Mouse (Mus musculus): ENCODE measurements around the gene Atp8b3.

The Atp8b3 gene

DNA sequence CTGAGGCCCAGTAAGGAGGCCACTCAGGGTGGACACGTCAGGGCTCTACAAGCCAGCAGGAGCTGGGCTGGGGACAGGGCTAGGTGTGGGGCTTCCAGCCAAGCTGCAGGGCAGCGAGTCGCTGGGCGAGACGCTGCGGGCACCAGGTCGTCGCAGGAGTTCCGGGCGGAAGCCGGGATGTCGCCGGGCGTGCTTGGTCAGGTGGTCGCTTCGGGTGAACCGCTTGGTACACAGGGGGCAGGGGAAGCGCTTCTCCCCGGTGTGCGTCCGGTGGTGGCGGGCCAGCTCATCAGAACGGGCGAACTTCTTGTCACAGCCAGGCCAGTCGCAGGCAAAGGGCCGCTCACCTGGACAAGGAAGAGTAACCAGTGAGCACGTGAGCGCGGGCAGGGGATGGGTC, 30.0 kb upstream of the Atp8b3 start:
- no peak for DNase-seq (ENCODE audit: low spot score in 2 of 2)

GRCm38 (mm10) chr10:80566375-80567092, 27.6 kb upstream of the Atp8b3 start:
- peak; percentile 76 to 84 for DNase-seq (ENCODE audit: low spot score in 2 of 2)

- DNase-seq (ENCODE audit: low spot score in 2 of 2): peak; percentile 89 to 93
Measured at GRCm38 (mm10) chr10:80561116-80561944, 22.4 kb upstream of the Atp8b3 start, which contains the start of gene Rexo1. Rexo1 (minus strand) TSS chr10:80561560.

DNA sequence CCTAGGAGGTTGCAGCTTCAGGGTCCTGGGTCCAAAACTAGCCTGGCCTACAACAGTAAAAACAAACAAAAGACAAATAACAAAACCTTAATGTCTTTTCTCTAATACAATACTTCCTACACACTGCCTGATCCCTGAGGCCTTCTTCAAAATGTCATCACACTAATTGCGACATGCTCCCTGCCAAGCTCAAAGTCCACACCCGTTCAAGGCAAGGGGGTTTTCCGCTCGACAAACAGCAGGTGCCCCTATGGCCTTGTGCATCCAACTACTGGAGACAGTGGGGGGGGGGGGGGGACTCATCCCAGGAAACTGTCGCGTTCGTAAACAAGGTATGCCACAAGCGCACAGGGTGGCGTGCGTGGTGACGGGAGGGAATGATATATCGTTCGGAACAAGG, 21.7 kb upstream of the Atp8b3 start:
- DNase-seq (ENCODE audit: low spot score in 2 of 2): no peak

GRCm38 (mm10) chr10:80559431-80559830, 20.5 kb upstream of the Atp8b3 start:
- no peak for DNase-seq (ENCODE audit: low spot score in 2 of 2)

GRCm38 (mm10) chr10:80557346-80557965, 18.5 kb upstream of the Atp8b3 start:
- peak; percentile 52 to 71 for DNase-seq (ENCODE audit: low spot score in 2 of 2)

GRCm38 (mm10) chr10:80553997-80554396, 15.1 kb upstream of the Atp8b3 start:
- no peak for DNase-seq (ENCODE audit: low spot score in 2 of 2)

- no peak for DNase-seq (ENCODE audit: low spot score in 2 of 2)
Measured at GRCm38 (mm10) chr10:80553575-80553974, 14.7 kb upstream of the Atp8b3 start.

DNA sequence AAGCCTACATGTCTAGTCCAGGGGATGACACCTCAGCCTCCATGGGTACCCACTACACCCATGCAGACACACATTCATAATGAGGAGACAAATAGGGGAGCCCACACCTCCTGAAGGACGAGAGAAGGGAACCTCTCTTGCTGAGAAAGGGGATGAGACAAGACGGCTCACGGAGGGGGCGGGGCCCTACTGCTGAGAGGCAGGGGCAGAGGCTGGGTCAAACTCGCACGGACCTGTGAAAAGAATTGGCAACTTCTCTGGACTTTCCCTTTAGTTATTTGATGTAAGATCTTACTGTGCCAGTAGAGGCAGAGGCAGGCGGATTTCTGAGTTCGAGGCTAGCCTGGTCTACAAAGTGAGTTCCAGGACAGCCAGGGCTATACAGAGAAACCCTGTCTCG, 13.4 kb upstream of the Atp8b3 start:
- no peak for DNase-seq (ENCODE audit: low spot score in 2 of 2)

DNA sequence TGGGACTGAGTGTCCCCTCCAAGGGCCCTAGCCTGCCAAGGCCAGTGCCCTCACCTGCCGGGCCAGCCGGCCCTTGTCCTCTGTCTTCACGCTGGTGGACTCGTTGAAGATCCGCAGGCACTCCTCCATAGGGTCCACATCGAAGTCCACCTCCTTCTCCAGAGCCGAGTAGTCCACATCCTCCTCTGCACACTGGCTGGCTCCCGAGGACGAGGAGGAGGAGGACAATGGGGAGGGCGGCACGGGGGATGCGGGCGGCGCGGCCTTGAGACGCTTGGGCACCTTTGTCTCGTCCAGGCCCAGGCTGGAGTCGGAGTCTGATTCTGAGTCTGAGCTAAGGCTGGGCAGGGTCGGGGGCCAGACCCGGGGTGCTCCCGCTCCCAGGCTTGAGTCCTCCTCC, 10.4 kb upstream of the Atp8b3 start:
- no peak for DNase-seq (ENCODE audit: low spot score in 2 of 2)

DNA sequence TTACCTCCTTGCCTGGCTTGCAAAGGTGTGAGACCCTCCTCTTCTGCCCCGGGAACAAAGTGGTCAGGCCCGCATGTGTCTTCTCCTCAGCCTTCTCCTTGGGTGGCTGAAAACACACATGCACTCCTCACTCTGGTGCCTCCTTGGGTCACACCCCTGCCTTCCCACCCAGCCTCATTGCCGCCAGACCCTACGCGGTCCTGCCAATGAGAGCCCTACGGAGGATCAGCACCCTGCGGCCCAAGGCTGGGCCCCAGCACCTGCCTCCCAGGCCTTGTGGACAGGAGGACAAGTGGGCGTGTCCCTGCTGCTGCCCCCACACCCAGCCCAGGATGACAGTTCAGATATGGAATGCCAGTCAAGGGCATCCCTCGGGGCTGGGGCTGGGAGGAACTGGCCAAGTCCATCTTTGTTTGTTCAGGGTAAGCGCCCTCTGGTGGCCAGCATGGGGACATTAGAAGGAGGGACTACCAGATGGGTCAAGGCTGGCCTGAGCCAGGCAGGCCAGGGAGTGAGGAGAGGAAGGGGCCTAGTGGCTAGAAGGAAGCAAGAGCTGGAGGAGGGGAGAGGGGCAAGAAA, 9.6 kb upstream of the Atp8b3 start:
- peak; percentile 25 to 59 for DNase-seq (ENCODE audit: low spot score in 2 of 2)

GRCm38 (mm10) chr10:80547539-80547938, 8.6 kb upstream of the Atp8b3 start:
- DNase-seq (ENCODE audit: low spot score in 2 of 2): no peak

DNA sequence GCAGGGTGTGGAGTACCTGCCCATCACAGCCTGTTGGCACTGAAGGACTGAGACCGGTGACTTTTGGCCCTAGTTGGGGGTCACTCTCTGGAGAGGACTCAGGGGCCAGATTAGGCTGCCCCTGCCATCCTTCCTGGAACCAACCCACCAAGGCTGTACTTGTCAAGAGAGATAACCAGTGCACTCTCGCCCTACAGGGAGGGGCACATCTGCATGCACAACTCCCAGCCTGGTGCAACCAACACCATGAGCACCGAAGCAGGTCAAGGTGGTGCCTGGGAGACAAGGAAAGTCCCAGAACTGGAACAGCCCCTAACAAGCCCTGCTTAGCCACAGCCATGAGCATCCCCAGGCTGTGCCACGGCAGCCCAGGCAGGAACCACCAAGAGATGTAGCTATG, 8.0 kb upstream of the Atp8b3 start:
- DNase-seq (ENCODE audit: low spot score in 2 of 2): no peak

GRCm38 (mm10) chr10:80545590-80545989, 6.7 kb upstream of the Atp8b3 start:
- DNase-seq (ENCODE audit: low spot score in 2 of 2): no peak

- DNase-seq (ENCODE audit: low spot score in 2 of 2): no peak
Measured at GRCm38 (mm10) chr10:80543873-80544272, 4.9 kb upstream of the Atp8b3 start.

- no peak for DNase-seq (ENCODE audit: low spot score in 2 of 2)
Measured at GRCm38 (mm10) chr10:80539493-80539892, 569 bp upstream of the Atp8b3 start.

DNA sequence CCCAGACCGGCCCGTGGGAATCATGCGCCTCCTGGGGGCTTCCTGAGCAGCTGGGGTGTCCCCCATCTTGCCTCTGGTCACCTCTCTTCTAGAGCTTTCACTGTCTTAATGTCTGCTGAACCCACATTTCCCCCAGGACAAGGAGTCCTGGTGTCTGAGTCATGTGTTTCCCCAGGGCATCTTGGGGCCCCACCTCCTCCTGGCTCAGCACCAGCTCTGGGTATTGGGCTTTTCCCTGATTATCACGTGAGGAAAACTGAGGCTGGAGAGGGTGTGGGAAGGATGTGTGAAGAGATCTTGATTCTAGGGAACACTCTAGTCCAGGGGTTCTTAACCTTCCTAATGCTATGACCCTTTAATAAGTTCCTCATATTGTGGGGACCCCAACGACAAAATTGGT, 744 bp downstream of the Atp8b3 start:
- DNase-seq (ENCODE audit: low spot score in 2 of 2): no peak

DNA sequence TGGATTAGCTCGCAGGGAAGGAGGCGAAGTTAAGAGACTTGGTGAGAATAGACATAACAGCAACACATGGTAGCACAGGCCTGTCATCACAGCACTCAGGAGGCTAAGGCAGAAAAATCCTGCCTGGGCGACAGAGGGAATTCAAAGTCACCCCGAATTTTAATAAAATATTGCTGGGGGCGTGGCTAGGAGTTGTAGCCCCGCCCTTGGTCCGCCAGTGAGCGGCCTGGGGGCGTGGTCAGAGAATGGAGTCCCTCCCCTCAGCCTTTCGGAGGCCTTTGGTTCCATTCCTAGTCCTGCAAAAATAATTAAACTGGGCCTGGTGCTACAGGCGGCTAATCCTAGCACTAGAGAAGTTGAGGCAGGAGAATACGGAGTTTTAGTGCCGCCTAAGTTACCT, 3.2 kb downstream of the Atp8b3 start:
- DNase-seq (ENCODE audit: low spot score in 2 of 2): no peak

DNA sequence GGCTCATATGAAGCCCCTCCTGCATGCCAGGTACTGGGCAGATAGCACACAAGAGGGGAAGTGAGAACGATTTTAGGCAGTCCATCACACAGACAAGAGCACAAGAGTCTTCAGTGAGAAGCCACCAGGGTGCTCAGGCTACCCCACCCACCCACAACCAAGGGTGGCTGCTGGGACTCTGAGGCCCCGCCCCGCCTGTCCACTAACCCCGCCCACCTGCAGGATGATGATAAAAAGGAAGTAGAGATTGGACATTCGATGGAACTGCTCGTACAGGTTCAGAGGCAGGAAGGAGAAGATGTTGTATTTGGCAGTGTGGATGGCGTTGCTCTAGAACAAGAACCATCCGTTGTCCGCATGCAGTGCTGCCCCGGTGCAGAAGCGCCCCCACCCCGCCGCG, 3.9 kb downstream of the Atp8b3 start:
- no peak for DNase-seq (ENCODE audit: low spot score in 2 of 2)

DNA sequence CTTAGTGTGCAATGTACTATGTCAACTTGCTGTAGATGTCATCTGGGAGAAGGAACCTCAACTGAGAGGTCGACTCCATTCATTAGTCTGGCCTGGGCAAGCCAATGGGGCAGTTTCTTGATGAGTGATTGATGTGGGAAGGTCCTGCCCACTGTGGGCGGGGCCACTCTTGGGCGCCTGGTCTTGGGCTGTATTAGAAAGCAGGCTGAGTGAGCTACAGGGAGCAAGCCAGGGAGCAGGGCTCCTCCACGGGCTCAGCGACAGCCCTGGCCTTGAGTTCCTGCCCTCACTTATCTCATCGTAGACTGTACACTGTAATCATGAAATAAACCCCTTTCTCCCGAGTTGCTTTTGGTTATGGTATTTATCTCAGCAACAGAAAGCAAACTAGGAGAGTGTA, 5.2 kb downstream of the Atp8b3 start:
- DNase-seq (ENCODE audit: low spot score in 2 of 2): no peak

- no peak for DNase-seq (ENCODE audit: low spot score in 2 of 2)
Measured at GRCm38 (mm10) chr10:80532783-80533182, 6.1 kb downstream of the Atp8b3 start.

- DNase-seq (ENCODE audit: low spot score in 2 of 2): no peak
Measured at GRCm38 (mm10) chr10:80526172-80526571, 12.8 kb downstream of the Atp8b3 start.
